Mouse (Mus musculus) left cerebral cortex, postnatal 36 days (tissue): ENCODE results near the gene Sgms1. TPM values are rescaled to one million over a fixed set of nuclear protein-coding genes. Genes with fewer than 3 reads are reported as not detected.
A peak's percentile ranks its signal among the peaks of the same experiment; 100 is the strongest.
"Not testable (repeated sequence)": the region's sequence is repeated elsewhere in the genome, so short reads cannot be mapped to it uniquely, and the experiment has no call there.

Source experiments
- DNase-seq, 2 experiments: peaks; one replicate each; pipeline ENCODE4 v3.0.0; 2021 to 2022; ENCODE audit warnings: low spot score in 2 of 2, mixed read lengths in 1 of 2
- intact Hi-C: fragments of 180-260 bp; cut with DNase I; formaldehyde crosslinking; loops from one replicate; pipeline ENCODE4 v1.15.1; 2025
- total RNA-seq, 2 experiments: library from RNA; stranded (reverse); gene quantifications; 2 replicates each; pipeline ENCODE4 v1.2.3; 2021

Sgms1 gene
- total RNA-seq, 2 experiments from 2014 or later = 38.5 to 58.1 TPM

GRCm38 (mm10) chr19:32332779-32333460 is 56.6 kb downstream of the Sgms1 start:
- intact Hi-C loops = no loop called here

DNA sequence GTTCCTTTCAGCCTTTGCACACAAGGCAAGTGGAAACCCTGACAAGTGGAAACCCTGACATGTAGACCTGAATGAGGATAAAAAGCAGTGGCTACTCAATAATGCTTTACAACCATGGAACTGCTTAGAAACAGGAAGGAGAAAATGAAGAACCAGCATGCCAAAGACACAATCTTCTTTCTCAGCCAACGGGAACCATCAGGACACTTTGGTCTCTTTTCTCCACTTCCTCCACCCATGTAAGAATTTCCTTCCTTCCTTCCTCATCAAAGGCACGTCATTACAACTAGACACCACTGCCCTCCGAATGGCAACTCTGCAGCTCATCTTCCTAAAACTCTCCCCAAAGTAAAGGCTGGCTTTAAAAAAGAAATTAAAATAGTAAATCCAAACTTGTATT is 59.3 kb downstream of the Sgms1 start:
- intact Hi-C loops = no loop called here
- DNase-seq = no peak

More at GRCm38 (mm10) chr19:32332779-32333460, 56.6 kb downstream of the Sgms1 start:
- DNase-seq = no peak

GRCm38 (mm10) chr19:32329511-32329910 is 60.0 kb downstream of the Sgms1 start:
- no peak for DNase-seq
- intact Hi-C loops = no loop called here

DNA sequence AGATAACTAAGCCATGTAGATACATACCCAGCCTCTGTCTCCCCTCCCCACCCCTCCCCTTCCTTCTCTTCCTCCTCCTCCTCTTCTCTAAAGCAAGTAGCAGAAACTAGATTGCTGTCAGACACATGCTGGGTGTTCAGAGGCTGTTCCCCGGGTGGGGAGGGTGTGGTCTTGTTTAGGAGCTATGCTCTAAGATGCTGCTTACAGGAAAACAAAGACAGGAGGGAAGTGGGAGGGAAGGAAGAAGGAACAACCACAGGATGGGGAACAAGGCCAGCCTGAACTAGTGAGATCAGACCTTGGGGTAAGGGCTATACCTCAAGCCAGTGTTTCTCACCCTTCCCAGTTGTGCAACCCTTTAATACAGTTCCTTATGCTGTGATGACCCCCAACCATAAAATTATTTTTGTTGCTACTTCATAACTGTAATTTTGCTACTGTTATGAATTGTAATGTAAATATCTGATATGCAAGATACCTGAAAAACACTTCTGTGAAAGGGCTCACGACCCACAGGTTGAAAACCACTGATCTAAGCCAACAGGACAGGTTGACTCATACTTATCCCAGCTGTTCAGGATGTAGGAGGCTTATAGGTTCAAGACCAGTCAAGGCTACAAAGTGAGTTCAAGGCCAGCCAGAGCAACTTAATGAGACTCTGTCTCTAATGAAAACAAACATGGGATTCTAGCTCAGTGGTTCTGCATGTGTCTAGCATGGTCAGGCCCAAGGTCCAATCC is 61.3 kb downstream of the Sgms1 start:
- intact Hi-C loops = no loop called here
- no peak for DNase-seq

- no peak for DNase-seq
- intact Hi-C loops = no loop called here
Observed at GRCm38 (mm10) chr19:32326621-32327021, 62.9 kb downstream of the Sgms1 start.

DNA sequence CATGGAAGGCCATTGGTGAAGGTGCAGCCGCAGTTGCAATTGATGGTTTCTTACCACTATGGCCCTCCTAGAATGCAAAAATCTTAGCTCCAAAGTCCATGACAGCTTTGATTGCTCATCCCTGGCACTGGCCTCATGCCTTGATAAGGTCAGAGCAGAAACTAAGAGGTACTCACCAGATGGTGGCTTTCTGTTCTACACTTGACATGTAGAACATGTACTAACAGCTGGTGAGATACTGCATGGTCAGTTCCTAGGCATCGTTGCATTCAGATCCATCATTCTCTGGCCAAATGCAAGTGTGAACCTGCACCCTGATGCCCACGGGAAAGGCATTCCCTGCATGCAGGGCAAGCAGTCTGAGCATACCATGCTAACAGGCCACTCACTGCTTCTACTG is 63.4 kb downstream of the Sgms1 start:
- intact Hi-C loops = no loop called here
- DNase-seq = no peak

DNA sequence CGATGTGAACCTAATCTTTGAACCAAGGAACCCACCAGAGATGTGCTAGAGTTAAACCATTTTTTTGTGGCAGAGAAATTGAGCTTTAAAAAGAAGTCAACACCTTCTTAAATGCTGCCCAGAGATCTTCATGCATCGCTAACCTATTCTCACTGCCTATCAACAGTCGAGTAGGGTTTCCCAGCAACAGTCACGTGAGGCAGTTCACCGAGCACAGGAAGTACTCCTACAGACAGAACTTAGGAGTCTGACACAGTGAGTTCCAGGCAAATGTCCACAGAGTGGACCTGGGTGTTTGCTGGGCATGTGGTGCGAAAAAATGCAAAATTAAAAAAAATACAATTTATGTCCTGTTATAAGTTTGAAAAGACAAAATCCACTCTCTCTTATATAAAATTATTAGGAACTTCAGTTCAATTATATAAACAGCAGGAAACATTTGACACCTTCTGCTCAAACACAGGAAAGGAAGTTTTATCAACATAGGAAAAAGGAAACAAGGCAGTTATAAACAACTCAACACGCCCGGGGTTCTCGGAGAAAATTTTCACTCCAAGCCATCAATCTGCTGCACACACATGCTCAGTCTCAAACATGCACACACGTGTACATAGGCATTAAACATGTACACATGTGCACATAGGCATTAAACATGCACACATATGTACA is 64.3 kb downstream of the Sgms1 start:
- DNase-seq = no peak

GRCm38 (mm10) chr19:32324550-32324949 is 65.0 kb downstream of the Sgms1 start:
- DNase-seq = no peak
- intact Hi-C loops = loop anchor here (5.0 kb wide), 2 partner anchors 42 to 63 kb away; partner anchors contain the start of gene Sgms1

More for the DNA sequence above, 64.3 kb downstream of the Sgms1 start:
- intact Hi-C loops = no loop called here

DNA sequence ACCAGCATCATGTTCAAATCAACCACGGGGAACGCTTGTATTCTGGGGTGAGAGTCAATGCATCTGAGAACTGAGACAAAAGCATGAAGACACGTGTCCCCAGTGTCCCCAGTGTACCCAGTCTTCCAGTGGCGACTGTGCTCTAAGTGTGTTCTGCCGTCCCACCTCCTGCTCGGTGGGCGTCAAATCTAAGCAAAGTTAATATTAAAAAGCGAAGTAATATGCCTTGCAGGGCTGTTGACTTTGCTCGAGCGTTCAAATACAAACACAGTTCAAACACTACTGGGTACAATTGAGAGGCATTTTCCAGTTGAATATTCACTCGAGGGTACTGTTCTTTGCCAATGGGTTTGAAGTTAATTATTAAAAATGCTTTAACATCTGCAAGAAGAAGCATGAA is 66.4 kb downstream of the Sgms1 start:
- intact Hi-C loops = loop anchor here (5.0 kb wide), 2 partner anchors 41 to 64 kb away; partner anchors contain the start of gene Sgms1
- DNase-seq = no peak

GRCm38 (mm10) chr19:32322429-32323035 is 67.0 kb downstream of the Sgms1 start:
- intact Hi-C loops = loop anchor here (5.0 kb wide), 2 partner anchors 40 to 65 kb away; partner anchors contain the start of gene Sgms1
- peak; percentile 35 to 44 for DNase-seq

DNA sequence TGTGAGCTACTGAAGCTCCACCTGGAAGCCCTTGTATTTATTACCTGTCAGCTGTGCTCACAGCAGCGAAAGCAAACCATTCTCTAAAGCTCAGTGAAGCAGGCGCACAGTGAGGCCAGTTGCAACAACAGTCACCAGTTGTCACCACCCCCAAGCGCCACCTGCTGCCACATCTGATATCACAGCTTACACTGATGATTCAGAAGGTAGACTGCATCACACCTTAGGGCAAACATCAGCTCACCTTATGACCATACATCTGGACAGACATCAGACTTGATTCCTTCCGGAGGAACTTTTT is 69.2 kb downstream of the Sgms1 start:
- peak in 1 of 2 experiments; percentile 36 for DNase-seq
- intact Hi-C loops = loop anchor here (5.0 kb wide), 2 partner anchors 38 to 67 kb away; partner anchors contain the start of gene Sgms1

- no peak for DNase-seq
- intact Hi-C loops = loop anchor here (5.0 kb wide), 2 partner anchors 37 to 68 kb away; partner anchors contain the start of gene Sgms1
Observed at GRCm38 (mm10) chr19:32319531-32320365, 69.8 kb downstream of the Sgms1 start.

GRCm38 (mm10) chr19:32319057-32319456 is 70.5 kb downstream of the Sgms1 start:
- intact Hi-C loops = no loop called here
- no peak for DNase-seq

GRCm38 (mm10) chr19:32317347-32317746 is 72.2 kb downstream of the Sgms1 start:
- DNase-seq, intact Hi-C loops: not testable (repeated sequence)

GRCm38 (mm10) chr19:32313304-32313703 is 76.2 kb downstream of the Sgms1 start:
- no peak for DNase-seq
- intact Hi-C loops = no loop called here

- intact Hi-C loops = no loop called here
- DNase-seq = no peak
Observed at GRCm38 (mm10) chr19:32311762-32312161, 77.8 kb downstream of the Sgms1 start.

DNA sequence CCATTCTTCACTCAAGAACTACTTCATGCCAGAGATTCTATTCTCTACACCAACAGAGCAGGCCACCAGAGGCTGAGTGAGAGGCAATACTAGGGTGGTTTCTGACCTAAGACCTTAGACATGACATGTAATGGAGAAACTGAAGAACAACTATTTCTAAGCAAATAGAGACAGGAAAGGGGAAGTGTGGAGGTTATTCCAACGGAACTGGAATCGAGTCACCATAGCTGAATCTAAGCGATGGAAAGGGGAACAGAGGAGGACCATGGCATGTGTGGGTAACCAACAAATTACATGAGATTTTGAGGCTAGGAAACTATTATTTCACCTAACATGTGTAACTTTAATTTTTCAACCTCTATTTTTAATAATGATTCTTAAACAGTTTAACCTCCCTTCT is 78.5 kb downstream of the Sgms1 start:
- intact Hi-C loops = no loop called here
- no peak for DNase-seq

DNA sequence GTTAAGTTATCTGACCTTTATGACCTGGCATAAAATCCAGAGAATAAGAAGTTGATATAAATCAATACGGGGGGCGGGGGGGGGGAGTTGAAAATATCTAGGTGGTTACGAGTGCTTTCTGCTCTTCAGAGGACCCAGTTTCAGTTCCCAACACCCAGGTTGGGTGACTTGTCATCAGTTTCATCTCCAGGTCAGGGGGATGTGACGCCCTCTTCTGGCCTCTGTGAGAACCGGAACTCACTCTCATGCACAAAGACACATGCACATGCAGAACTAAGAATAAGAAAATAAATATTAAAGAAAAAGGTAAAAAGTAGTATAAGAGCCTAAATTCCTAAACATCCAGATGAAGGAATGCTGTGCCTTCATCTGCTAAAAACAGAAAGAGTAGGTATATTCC is 79.0 kb downstream of the Sgms1 start:
- DNase-seq = no peak

GRCm38 (mm10) chr19:32309346-32309745 is 80.2 kb downstream of the Sgms1 start:
- intact Hi-C loops = no loop called here
- DNase-seq = no peak

More for the DNA sequence above, 79.0 kb downstream of the Sgms1 start:
- intact Hi-C loops = no loop called here
